Comparison of ENCODE assay signal across 25 mouse cellular contexts in genomic region chr19:53519549-53519948, GRCm38 (mm10). TPM values are rescaled to one million over a fixed set of nuclear protein-coding genes. Genes with fewer than 3 reads are reported as not detected.
DNase-seq lines count a peak whose midpoint lies in the region; ATAC-seq lines count a peak whose summit lies in the region.
"Had no signal": no experiment of that assay in that cellular context is flagged by ENCODE, and none has a peak within 500 bp of the region (broad histone marks: within the 10 kb centered on the region; RNA-seq: fewer than 3 reads in every experiment).

No protein-coding gene starts in this region.

- H3K4me3 ChIP-seq in heart, embryonic 14.5 days (ENCODE audit: control insufficient read depth in 1 of 2, insufficient read depth in 1 of 2, low read depth in 1 of 2, low read length in 2 of 2) = no peak overlapping the region
- H3K4me3 ChIP-seq: embryonic facial prominence, embryonic 13.5 days; forebrain, embryonic 10.5 days; forebrain, embryonic 15.5 days; hindbrain, embryonic 13.5 days; limb, embryonic 10.5 days; limb, embryonic 15.5 days had no signal

- DNase-seq in heart, adult 8-10 months (ENCODE audit: low spot score) = no peak
- DNase-seq in CD4-positive, CD25-positive, alpha-beta regulatory T cell, adult 2 months (ENCODE audit: low read depth, low spot score) = peak; percentile 49
- no peak for DNase-seq in gastrocnemius, adult 8-10 months (ENCODE audit: low spot score in 2 of 2)
- DNase-seq in adrenal gland, adult 8-10 months = no peak
- DNase-seq: adrenal gland, postnatal 14 days; cerebellum, adult 11-12 months; cerebellum, postnatal 10 days; heart, postnatal 4 days; kidney, adult 9 months; kidney, postnatal 10 days; lung, adult 18-20 months; lung, postnatal 4 days; midbrain, embryonic 14.5 days; spleen, adult 18-20 months had no signal

- no peaks in the 10 kb centered on the region for H3K27me3 ChIP-seq in heart, embryonic 14.5 days (ENCODE audit: control insufficient read depth, insufficient read depth, low read length)
- H3K27me3 ChIP-seq: embryonic facial prominence, embryonic 13.5 days; forebrain, embryonic 15.5 days; hindbrain, embryonic 13.5 days; limb, embryonic 15.5 days had no signal

- no peaks in the 10 kb centered on the region for H3K9me3 ChIP-seq in heart, embryonic 14.5 days (ENCODE audit: control insufficient read depth, low read length)
- H3K9me3 ChIP-seq: embryonic facial prominence, embryonic 13.5 days; forebrain, embryonic 10.5 days; forebrain, embryonic 15.5 days; hindbrain, embryonic 13.5 days; limb, embryonic 10.5 days; limb, embryonic 15.5 days had no signal

- WGBS in heart, embryonic 14.5 days = 41% methylated on average over 8 of the region's 8 CpGs

- H3K36me3 ChIP-seq in heart, embryonic 14.5 days (ENCODE audit: control insufficient read depth, insufficient read depth, low read length) = no peaks in the 10 kb centered on the region
- H3K36me3 ChIP-seq: embryonic facial prominence, embryonic 13.5 days; forebrain, embryonic 10.5 days; forebrain, embryonic 15.5 days; hindbrain, embryonic 13.5 days; limb, embryonic 10.5 days; limb, embryonic 15.5 days had no signal

- no peak overlapping the region for H3K9ac ChIP-seq in heart, embryonic 14.5 days (ENCODE audit: low read length)
- H3K9ac ChIP-seq: embryonic facial prominence, embryonic 13.5 days; forebrain, embryonic 15.5 days; hindbrain, embryonic 13.5 days; limb, embryonic 15.5 days had no signal

- no peak for ATAC-seq in heart, embryonic 14.5 days (ENCODE audit: insufficient number of reproducible peaks, insufficient read depth, low FRiP score, low read depth)
- peak; percentile 31 for ATAC-seq in activated CD4-positive, CD25-positive, alpha-beta regulatory T cell, adult 4 months
- ATAC-seq in megakaryocyte progenitor cell, adult 5-6 weeks (replicated peaks; ENCODE audit: poor library complexity) = peak; percentile 30
- ATAC-seq: forebrain, embryonic 15.5 days; intestine, postnatal 0 days; lung, postnatal 0 days had no signal

- no peak overlapping the region for H3K27ac ChIP-seq in heart, embryonic 14.5 days (replicated peaks in 1 of 2; ENCODE audit: control insufficient read depth in 1 of 2, insufficient read depth in 1 of 2, low read depth in 2 of 2, low read length in 2 of 2)
- H3K27ac ChIP-seq: embryonic facial prominence, embryonic 13.5 days; forebrain, embryonic 10.5 days; forebrain, embryonic 15.5 days; hindbrain, embryonic 13.5 days; limb, embryonic 10.5 days; limb, embryonic 15.5 days had no signal

- H3K4me2 ChIP-seq in heart, embryonic 14.5 days (ENCODE audit: low read length) = 0 out of 2 replicates have a peak overlapping the region, but pooled peaks have one; percentile 4
- H3K4me2 ChIP-seq: embryonic facial prominence, embryonic 13.5 days; forebrain, embryonic 15.5 days; hindbrain, embryonic 13.5 days; limb, embryonic 15.5 days had no signal

- H3K4me1 ChIP-seq in heart, embryonic 14.5 days (ENCODE audit: control insufficient read depth in 2 of 2, insufficient read depth in 2 of 2, low read length in 2 of 2) = peaks cover 20 to 27% of the 10 kb centered on the region in 2 experiments
- H3K4me1 ChIP-seq: embryonic facial prominence, embryonic 13.5 days; limb, embryonic 15.5 days had no signal

RNA-seq across cellular contexts. Expression of gene Dusp5, which starts 9.4 kb away (rescaled TPM):
- 6.7 and 7.4 TPM in 2 replicates for polyA plus RNA-seq in heart, embryonic 14.5 days (2014; fragmentation: Nextera tagmentation; extraction: Ambion mirVana)
- total RNA-seq in heart, adult 8-10 months (2022) = 1 to 10 TPM; 3.1 to 5.6 (median 4.2) TPM
- polyA plus RNA-seq in activated CD4-positive, CD25-positive, alpha-beta regulatory T cell, adult 4 months (2017; shearing (Covaris generic)) = 10 to 100 TPM; 10.2 to 11.4 TPM
- total RNA-seq in megakaryocyte progenitor cell, adult 5-6 weeks (2015) = 6.8 and 7.1 TPM in 2 replicates
- total RNA-seq in megakaryocyte progenitor cell, adult 5-6 weeks (2017) = 3.4 and 6.0 TPM in 2 replicates
- total RNA-seq in gastrocnemius, adult 8-10 months (2022) = under 1 TPM; 0.19 to 0.74 (median 0.41) TPM
- 10 to 100 TPM in 1 of 4 experiments, 1 to 10 TPM in 3; 3.9 to 18.8 (median 5.7) TPM for total RNA-seq in adrenal gland, adult 8-10 months (2022)
